Mouse (Mus musculus): ENCODE results near the gene Vac14.

The Vac14 gene

DNA sequence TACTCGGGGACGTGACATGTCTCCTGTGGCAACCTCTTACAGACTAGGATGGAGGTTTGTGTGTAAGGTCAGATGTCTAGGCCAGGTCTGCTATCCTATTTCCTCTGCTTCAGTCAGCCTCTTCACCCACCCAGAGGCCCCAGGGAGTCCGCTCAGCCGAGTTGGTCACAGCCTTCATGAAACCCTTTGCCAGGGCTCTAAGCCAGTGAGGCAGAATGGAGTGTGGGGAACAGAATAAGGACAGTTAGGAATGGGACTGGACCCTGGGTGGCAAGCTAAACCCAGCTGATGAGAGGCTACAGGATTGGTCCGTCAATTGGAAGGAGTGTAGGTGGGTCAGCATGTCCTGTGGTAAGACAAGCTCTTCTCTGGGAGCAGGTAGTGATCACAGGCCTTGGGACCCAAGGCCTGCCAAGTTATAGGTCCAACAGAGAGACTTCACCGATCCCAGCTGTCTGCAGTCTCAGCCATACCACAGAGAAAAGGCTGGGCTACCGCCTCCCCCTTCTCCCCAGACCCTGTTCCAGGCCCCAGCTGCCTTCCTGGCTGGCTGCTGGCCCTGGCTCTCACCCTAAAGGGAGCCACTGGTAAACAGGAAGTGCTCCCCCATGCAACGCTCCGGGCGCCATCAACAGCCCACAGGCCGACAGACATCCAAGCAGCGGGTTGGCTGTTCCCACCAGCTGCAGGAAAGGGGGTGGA, 100.7 kb downstream of the Vac14 start:
- DNase-seq = peak; percentile 88

DNA sequence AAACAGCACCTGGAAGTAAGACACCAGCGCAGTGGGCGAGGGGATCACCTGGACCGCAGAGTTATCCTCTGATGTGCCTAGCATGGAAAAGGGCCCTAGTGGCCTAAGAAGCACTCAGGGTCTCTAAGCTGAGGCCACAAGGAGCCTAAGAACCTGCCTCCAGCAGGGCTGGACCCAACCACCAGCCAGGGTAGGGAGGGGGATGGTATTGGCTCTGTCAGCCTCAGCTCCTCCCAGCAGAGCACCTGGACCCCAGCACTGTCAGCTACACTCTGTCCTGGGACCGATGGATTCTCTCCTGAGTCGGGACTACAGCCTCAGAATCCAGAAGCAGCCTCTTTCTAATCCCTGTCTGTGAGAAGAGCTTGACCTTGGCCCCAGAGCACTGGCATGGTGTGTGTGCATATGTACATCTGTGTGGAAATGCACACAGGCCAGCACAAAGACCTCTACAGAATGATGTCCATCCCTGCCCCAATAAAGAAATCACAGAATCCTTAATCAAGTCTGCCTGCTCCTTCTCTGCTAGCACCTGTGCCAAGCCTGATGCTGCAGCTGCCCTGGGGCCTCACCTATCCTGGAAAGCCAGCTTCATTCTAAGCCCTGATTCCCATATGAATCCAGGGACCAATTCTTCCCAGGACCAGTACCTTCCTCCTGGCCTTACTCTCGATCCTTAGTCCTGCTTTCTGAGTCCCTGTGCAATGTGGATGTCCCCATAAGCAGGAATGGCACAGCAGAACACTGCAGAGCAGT, 101.7 kb downstream of the Vac14 start:
- DNase-seq = no peak

DNA sequence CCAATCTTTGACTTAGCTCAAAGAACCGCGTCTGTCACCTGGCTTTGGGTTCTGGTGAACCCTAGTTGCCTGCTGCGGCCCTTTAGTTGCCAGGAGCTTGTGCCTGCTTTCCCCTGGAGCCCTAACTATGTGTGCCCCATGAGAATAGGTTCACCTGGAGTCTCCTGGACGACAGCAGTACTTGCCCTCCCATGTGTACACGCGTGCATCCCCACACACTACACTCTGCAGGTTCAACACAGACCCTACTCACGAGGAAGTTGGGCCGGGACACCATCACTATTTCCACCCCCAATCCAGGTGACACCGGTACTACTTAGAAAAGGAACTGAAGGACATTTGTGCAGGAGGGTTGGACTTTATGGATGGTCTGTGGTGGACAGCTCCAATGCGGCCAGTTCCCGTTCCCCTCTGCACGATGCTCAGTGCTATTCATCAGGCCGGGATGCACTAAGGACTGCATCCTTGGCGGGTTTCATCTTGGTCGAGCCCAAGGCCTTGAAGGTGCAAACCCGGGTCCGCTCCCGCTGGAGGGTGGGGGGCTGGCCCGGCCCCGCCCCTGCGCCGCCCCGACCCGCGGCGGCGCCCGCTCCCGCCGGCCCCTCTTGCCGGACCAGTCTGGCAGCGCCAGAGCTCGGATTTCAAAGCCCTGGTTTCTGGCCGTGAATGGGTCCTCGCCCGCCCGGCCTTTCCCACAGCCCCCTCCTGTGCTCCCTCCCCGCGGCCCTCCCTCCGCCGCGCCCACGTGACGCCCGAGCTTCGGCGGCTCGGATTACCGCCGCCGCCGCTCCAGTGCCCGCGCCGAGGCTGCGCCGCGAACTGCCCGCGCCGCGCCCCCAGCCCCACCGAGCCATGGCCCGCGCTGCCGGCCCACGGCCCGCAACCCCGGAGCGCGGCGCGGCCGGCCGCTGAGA, 102.6 kb downstream of the Vac14 start, which contains the start of gene Mtss1l:
Mtss1l (plus strand) TSS at position 792 of the 914 bp plus-strand sequence.
- peak; percentile 92 for DNase-seq

DNA sequence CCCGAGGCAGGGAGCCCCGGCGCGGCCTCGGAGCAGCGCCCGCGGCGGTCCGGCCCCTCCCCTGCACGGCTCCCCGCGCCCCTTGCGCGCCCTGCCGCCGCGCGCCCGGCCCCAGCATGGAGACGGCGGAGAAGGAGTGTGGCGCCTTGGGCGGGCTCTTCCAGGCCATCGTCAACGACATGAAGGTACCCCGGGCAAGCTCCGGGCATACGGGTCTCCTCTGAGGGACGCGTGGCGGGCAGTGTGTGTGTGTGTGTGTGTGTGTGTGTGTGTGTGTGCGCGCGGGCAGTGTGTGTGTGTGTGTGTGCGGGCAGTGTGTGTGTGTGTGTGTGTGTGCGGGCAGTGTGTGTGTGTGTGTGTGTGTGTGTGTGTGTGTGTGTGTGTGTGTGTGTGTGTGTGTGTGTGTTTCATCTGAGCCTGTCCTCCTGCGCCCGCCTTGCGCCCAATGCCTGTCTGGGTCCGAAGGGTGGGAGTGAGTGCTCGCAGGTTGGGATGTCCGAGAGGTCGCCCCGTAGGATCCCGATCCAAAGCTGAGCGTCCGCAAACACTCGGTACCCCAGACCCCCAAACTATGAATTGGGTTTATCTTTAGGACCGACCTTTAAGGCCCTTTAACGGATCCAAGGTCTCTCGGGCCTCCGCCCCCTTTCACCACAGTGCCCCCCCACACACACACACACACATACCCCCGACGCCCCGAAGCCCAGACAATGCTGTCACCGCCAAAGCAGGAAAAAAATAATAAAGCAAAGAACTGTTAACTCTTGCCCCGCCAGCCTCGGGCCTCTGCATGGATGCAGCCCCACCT, 103.4 kb downstream of the Vac14 start:
- peak; percentile 64 for DNase-seq

DNA sequence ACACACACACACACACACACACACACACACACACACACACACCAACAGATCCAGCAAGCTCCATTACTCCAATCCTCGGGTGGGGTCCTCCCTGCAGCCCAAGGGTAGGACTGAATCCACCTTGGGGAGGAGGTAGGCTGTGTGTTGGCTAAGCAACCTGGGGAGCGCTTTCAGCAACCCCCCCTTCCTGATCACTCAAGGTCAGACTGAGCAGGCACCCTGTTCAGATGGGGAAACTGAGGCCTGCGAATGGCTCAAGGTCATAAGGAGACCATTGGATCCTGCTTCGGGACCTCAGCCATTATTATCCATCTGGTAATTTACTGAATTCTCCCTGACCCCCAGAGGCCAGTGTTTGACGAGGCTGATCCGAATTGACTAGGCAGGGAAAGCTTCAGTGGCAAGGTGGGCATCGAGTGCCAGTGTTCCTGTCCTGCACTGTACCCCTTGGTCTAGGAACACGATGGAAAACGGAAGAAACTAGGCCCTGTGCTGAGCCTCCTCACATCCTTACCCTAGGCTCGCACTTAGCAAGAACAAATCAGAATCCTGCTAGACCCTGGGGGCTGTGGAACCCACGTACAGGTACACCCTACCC, 104.1 kb downstream of the Vac14 start:
- DNase-seq = no peak

DNA sequence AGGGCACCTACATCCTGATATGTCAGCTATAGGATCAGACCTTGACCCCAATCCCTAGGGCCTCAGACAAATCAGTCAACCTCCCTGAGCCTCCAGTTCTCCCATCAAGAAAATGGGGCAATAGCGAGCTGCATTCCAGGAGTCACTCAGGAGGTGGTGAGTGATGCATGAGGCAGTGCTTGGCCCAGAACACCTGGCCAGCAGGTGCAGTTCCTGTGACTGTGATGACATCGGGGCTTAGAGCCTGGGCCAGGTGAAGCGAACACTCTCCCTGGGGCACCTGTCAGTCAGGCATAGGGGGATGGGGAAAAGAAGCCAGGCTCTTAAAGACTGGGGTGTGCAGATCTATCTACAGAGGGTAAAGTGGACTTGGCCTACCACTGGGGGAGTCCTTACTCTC, 106.1 kb downstream of the Vac14 start:
- no peak for DNase-seq

DNA sequence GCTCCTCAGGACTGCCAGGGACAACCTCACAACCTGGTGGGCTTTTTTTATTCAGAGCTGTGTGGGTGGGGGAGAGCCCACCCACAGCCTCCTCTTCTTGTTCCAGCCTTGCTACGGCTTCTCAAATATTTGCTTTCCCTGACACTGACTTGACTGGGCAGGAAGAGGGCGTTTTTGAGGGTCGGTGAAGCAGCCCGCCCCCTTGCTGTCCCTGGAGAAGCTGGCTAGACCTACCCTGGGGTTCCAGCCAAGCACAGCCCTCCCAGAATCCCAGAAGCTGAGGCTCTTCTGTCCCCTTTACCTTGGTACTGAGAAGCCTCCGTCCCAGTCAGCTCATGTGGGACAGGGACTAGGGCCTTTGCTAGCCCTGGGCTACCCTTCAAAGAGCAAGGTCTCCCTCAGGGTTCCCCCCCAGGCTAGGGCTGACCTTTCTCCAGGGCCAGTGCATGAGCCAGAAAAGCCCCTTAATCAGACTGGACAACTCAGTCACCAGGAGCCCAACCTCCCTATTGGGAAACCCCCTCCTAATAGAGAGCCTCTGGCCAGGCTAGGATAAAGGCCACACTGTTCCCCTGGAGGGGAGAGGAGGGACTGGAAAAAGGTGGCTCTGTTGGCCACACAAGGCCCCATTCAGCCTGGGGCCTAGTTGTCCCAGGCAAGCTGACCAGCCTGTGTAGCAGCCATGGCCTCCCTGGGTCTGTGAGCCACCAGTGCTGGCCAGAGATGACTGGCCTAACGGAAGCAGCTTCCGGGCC, 106.9 kb downstream of the Vac14 start:
- peak; percentile 58 for DNase-seq

DNA sequence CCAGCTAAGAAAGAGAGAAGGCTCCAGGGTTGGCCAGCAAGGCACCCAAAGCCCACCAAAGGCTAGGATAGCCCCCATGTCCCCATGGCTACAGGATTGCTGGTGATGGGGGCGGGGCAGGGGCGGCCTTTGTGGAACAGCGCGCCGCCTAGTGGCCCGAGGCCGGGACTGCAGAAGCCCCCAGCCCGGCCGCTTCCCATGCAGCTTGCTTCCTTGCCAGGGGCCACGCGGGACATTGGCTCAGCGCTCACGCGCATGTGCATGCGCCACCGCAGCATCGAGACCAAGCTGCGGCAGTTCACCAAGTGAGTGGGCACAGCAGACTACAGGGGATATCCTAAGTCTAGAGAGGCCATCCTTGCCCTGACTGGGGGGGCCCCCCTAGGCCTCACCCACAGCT, 108.5 kb downstream of the Vac14 start:
- peak; percentile 86 for DNase-seq

DNA sequence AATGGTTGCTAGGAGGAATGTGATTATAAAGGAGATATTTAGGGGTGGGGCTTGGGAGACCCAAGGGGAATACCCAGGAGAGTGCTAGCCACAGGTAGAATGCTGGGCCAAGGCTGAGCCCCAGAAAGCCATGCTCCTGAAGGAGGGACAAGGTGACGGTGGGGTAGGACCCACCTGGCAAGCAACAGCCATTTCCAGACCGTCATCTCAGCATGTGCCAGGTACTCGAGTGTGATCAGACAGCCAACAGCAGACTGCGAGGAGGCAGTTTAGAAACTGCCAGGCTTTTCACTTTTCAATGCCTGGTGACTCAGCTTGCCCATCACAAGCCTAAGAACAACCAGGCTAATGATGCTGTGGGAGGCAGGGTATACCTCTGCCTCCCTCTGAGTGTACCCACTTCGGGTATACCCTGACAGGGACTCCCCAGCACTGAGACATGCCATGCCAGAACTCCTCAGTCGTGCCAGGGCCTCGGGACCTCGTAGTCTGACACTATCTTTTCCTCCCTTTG, 113.0 kb downstream of the Vac14 start:
- no peak for DNase-seq

DNA sequence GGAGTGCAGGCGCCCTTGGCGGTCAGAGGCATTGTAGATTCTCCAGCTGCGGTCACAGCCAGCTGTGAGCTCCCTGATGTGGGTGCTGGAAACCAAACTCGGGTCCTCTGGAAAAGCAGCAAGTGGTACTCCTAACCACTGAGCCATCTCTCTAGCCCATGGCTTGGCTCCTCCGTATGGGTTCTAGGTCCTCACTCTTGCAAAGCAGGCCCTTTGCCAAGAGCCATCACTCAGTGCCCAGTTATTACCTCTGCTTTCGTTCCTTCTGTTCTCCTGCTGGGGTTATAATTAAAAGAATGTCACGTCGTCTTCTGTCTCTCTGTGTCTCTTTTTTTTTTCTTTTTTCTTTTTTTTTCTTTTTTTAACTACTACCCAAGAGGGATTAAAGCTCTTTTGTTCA, 114.7 kb downstream of the Vac14 start:
- no peak for DNase-seq

DNA sequence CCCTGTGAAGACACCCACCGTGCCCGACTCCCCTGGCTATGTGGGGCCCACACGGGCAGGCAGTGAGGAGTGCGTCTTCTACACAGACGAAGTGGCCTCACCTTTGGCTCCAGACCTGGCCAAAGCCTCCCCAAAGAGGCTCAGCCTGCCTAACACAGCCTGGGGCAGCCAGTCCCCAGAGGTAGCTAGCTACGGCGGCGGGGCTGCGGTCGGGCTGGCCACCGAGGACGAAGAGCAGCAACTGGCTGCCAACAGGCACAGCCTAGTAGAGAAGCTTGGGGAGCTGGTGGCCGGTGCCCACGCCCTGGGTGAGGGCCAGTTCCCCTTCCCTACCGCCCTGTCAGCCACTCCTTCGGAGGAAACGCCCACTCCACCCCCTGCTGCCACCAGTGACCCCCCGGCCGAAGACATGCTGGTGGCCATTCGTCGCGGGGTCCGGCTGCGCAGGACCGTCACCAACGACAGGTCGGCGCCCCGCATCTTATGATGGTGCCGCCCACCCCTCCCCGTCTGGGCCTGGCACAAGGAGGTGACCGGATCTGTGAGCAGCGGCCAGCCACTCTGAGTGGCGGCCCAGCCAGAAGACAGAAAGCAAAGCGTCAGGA, 120.3 kb downstream of the Vac14 start:
- peak; percentile 24 for DNase-seq

DNA sequence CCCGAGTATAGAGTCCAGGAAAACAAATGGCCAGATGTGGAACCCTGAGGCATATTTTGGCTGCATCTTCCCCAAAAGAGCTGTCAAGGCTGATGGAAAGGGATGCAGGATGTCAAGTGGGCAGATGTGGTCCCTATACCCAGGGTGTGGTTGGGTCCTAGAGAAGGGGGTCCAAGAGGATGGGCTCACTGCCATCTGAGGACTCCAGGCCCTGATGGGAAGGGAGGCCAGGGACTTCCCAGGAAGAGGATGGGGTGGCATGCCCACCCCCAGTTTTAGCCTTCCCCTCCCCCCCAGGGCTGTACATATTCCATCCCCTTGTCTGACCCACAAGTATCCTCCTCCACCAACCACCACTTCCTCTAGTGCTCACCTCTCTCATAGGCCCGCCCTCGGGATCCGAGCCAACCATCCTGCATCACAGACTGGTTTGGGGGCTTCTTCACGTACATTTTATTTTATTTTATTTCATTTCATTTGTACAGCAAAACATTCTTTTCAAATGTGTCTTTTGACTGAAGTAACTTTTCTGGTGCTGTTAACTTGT, 122.3 kb downstream of the Vac14 start:
- DNase-seq = peak; percentile 25

DNA sequence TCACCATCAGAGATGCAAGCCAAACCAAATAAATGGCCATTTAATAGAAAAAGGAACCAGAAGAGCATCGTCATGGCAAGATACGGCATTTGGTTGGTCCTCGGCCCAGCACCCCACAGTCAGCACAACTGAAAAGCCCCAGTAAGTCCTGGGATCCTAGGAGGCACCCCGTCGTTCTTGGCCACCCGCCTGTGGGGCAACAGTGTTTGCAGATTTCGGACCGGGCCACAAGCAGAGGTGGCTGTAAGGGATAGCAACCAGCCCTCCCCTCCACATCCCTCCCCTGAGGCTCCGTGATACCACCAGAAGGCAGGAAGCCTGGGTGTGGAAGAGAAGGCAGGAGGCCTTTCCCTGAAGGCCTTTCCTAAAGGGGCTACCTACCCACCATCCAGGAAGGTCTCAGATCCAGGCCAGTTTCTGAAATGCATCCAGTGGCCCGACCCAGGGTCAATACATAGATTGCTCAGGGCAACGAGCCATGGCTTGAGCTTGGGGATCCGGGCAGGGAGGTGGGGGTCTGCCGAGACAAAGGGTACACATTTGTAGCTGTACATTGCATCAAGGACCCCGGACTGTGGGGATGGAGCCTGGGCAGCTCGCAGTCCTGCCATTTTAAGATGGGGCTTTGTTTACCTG, 123.5 kb downstream of the Vac14 start:
- DNase-seq = peak; percentile 24

DNA sequence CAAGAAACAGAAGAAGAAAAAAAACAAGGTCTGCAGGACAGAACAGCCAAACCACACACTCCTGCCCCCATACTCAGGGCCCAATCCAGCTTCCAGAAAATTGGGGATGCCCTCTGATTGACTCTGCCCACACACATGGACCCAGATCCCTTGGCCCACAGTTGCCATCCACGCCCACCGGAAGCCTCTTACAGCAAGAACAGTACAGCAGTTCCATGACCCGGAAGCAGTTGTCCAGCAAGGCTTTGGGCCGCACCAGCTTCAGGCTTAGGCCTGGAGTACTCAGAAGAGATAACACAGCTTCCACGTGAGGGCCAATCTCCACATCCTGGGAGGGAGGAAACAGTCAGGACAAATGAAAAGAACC, 124.0 kb downstream of the Vac14 start:
- peak; percentile 22 for DNase-seq

DNA sequence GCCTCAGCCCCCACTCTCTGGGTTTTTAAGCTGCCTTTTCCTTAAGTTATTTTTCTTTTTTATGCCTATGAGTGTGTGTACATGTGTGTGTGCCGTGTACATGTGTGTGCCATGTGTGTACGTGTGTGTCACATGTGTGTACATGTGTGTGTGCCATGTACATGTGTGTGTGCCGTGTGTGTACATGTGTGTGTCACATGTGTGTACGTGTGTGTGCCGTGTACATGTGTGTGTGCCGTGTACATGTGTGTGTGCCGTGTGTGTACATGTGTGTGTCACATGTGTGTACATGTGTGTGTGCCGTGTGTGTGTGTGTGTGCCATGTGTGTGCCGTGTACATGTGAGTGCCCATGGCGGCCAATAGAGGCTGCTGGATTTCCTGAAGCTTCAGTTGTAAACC, 126.8 kb downstream of the Vac14 start:
- no peak for DNase-seq

DNA sequence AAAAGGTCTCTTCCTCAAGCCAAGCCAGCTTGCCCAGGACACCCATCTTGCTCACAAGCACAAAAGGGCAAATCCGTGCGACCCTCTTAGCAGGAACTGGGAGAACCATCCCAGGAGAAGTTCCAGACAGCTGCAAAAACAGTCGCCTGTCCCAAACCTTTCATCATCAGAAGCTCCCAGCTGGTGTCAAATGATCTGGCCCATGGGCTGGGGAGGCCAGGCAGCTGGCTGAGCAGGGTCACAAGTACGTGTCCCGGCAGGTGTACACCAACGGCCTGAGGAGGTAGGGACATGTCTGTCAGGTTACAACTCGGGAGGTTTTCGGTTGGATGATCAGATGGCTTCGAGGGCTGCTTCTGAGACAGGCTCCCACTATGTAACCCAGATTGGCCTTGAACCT, 128.3 kb downstream of the Vac14 start:
- DNase-seq = no peak

DNA sequence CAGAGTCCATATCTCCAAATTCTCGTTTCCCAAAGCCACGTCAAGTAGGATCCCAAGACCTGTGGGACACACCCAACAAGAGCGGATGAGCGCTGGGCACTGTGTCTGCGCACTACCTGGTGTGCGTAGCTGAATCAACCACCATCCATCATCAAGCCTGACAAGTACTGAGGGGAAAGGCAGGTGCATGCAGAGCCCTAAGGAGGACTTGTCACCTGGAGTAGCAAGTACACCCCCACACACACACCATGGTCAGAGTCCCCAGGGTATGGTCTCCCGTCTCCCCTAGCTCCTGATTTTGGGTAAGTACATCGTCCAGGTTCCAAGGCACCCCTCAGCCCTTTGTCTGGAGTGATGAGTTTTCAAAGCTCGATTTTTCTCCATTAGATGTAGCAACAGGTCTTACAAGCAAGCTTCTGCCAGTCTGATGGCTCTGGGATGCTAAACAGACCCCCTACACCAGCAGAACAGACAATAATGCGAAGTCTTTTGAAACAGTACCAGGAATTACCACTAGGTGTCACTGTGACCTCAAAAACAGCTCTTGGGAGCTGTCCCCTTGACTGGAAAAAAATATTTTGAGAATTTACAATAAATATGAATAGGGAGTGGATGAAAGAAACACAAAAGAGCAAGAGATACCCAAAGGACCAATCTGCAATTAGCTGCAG, 131.2 kb downstream of the Vac14 start:
- DNase-seq = no peak

DNA sequence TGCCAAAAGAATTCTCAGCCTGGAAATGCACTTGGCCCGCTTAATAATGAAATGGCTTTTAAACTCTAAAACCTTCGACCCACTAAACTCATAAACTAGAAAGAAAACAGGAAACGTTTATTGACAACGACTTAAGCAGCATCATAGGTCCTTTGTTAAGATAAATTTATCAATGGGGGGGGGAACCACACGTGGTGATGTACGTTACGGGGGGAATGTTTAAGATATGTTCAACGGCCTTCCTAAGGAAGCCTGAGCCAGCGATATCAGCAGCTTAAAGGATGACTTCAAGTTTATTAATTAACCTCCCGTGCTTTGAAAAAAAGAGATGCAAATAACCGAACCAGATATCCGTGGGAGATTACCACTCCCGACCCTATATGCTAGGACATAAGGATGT, 131.9 kb downstream of the Vac14 start:
- DNase-seq = no peak

DNA sequence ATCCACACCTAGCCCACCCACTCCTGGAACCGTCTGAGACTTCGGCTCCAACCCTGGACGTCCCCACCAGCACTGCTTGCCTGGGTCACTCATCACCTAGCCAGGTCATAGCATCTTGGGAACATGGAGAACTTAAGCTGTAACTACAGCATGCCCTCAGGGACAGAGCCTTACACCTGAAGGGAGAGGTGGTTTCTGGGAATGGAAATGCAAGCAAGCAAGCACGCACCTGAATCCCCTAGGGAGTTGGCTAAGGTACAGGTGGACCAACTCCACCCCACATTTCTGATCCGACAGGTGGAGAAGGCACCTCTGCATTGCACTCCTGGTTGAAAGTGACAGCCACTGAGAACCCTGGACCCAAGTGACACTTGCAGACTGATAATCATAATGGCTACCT, 133.1 kb downstream of the Vac14 start:
- no peak for DNase-seq
